Mouse (Mus musculus) forebrain, embryonic 10.5 days (tissue): ENCODE results near the gene Adgrd1. TPM values are rescaled to one million over a fixed set of nuclear protein-coding genes. Genes with fewer than 3 reads are reported as not detected.

ENCODE experiments used
- DNase-seq: peaks from one replicate; pipeline ENCODE4 v3.0.0-alpha.2; 2017; ENCODE audit warnings: low spot score; ENCODE audit errors: extremely low spot score
- H3K27ac ChIP-seq: fragments of 300-500 bp; sonication (generic); 2 replicates; pipeline ENCODE4 v1.5.1; 2016; ENCODE audit warnings: mild to moderate bottlenecking
- H3K27me3 ChIP-seq: fragments of 300-500 bp; sonication (generic); 2 replicates; pipeline ENCODE4 v1.6.1; 2016; ENCODE audit warnings: mild to moderate bottlenecking; ENCODE audit not compliant: poor library complexity, severe bottlenecking
- H3K36me3 ChIP-seq: fragments of 300-500 bp; sonication (generic); replicated peaks from 2 replicates; pipeline ENCODE4 v1.6.1; 2016; ENCODE audit warnings: mild to moderate bottlenecking, moderate library complexity
- H3K4me1 ChIP-seq: fragments of 300-500 bp; sonication (generic); 2 replicates; pipeline ENCODE4 v1.6.1; 2016
- H3K4me3 ChIP-seq: fragments of 300-500 bp; sonication (generic); 2 replicates; pipeline ENCODE4 v1.5.1; 2016; ENCODE audit warnings: mild to moderate bottlenecking, moderate library complexity
- H3K9me3 ChIP-seq: fragments of 300-500 bp; sonication (generic); 2 replicates; pipeline ENCODE4 v1.6.1; 2016; ENCODE audit warnings: mild to moderate bottlenecking, moderate library complexity
- WGBS: fragments of 180-500 bp; shearing (Covaris S2); methylation state at CpG from one replicate; pipeline ENCODE4 v1.1.7; 2016; 5-methylcytosine and 5-hydroxymethylcytosine counted together
- polyA plus RNA-seq: library from polyadenylated mRNA; unstranded; fragments of >200 nt; fragmentation: Nextera tagmentation; extraction: Ambion mirVana; gene quantifications from 2 replicates; pipeline ENCODE4 v1.2.1, GENCODE M21; 2016

Gene Adgrd1
- polyA plus RNA-seq, 1 experiment from 2014 or later, result 0.02 TPM

GRCm38 (mm10) chr5:129169567-129169966 is 73.0 kb downstream of the Adgrd1 start:
- Histone ChIP-seq H3K9me3 (no peaks in the 10 kb centered on the region), H3K27ac (peak overlapping the region; percentile 60; the same call in 1 of the 2 replicates), H3K4me3 (no peak overlapping the region), H3K27me3 (no peaks in the 10 kb centered on the region), H3K4me1 (peaks cover 14% of the 10 kb centered on the region), H3K36me3 (no peaks in the 10 kb centered on the region)
- no peak for DNase-seq
- 33% methylated on average over 4 of the region's 4 CpGs for WGBS

GRCm38 (mm10) chr5:129172533-129172932 is 76.0 kb downstream of the Adgrd1 start:
- Histone ChIP-seq H3K4me1 (peaks cover 23% of the 10 kb centered on the region), H3K27me3 (peaks cover 7% of the 10 kb centered on the region; the same call in 1 of the 2 replicates), H3K9me3 (no peaks in the 10 kb centered on the region), H3K4me3 (no peak overlapping the region), H3K36me3 (no peaks in the 10 kb centered on the region), H3K27ac (no peak overlapping the region)
- WGBS, result 88% methylated on average over 6 of the region's 6 CpGs
- DNase-seq, result no peak

- no peaks in the 10 kb centered on the region for H3K36me3 ChIP-seq
- H3K27me3 ChIP-seq, result peaks cover 17% of the 10 kb centered on the region
- 27% methylated on average over 3 of the region's 3 CpGs for WGBS
- H3K4me3 ChIP-seq, result no peak overlapping the region
- H3K4me1 ChIP-seq, result peaks cover 9% of the 10 kb centered on the region
- peak overlapping the region; percentile 11; the same call in 1 of the 2 replicates for H3K27ac ChIP-seq
- H3K9me3 ChIP-seq, result no peaks in the 10 kb centered on the region
- DNase-seq, result no peak
These were observed 79.4 kb downstream of the Adgrd1 start for GRCm38 (mm10) chr5:129175925-129176324.

GRCm38 (mm10) chr5:129177697-129178511 is 81.4 kb downstream of the Adgrd1 start:
- 54% methylated on average over 14 of the region's 14 CpGs for WGBS
- H3K36me3 ChIP-seq, result no peaks in the 10 kb centered on the region
- H3K4me3 ChIP-seq, result no peak overlapping the region
- H3K27me3 ChIP-seq, result peaks cover 32% of the 10 kb centered on the region
- DNase-seq, result peak; percentile 82
- H3K27ac ChIP-seq, result no peak overlapping the region
- no peaks in the 10 kb centered on the region for H3K9me3 ChIP-seq
- peaks cover 21% of the 10 kb centered on the region for H3K4me1 ChIP-seq

GRCm38 (mm10) chr5:129179356-129179755 is 82.8 kb downstream of the Adgrd1 start:
- H3K36me3 ChIP-seq, result no peaks in the 10 kb centered on the region
- no peak for DNase-seq
- no peaks in the 10 kb centered on the region for H3K9me3 ChIP-seq
- no peak overlapping the region for H3K27ac ChIP-seq
- 94% methylated on average over 6 of the region's 6 CpGs for WGBS
- peaks cover 33% of the 10 kb centered on the region for H3K4me1 ChIP-seq
- peaks cover 33% of the 10 kb centered on the region for H3K27me3 ChIP-seq
- no peak overlapping the region for H3K4me3 ChIP-seq

- Histone ChIP-seq H3K4me1 (peaks cover 37% of the 10 kb centered on the region), H3K9me3 (no peaks in the 10 kb centered on the region), H3K27me3 (peaks cover 36% of the 10 kb centered on the region), H3K4me3 (no peak overlapping the region), H3K36me3 (no peaks in the 10 kb centered on the region), H3K27ac (no peak overlapping the region)
- no peak for DNase-seq
- 88% methylated on average over 17 of the region's 17 CpGs for WGBS
These were observed 83.6 kb downstream of the Adgrd1 start for GRCm38 (mm10) chr5:129179995-129180714.

GRCm38 (mm10) chr5:129180715-129181228 is 84.2 kb downstream of the Adgrd1 start:
- DNase-seq, result no peak
- Histone ChIP-seq H3K9me3 (no peaks in the 10 kb centered on the region), H3K36me3 (no peaks in the 10 kb centered on the region), H3K27ac (no peak overlapping the region), H3K4me3 (no peak overlapping the region), H3K4me1 (peaks cover 33% of the 10 kb centered on the region), H3K27me3 (peaks cover 36% of the 10 kb centered on the region)
- 86% methylated on average over 13 of the region's 13 CpGs for WGBS

- Histone ChIP-seq H3K4me1 (peaks cover 27% of the 10 kb centered on the region), H3K9me3 (no peaks in the 10 kb centered on the region), H3K27ac (no peak overlapping the region), H3K4me3 (no peak overlapping the region), H3K36me3 (no peaks in the 10 kb centered on the region), H3K27me3 (peaks cover 36% of the 10 kb centered on the region)
- WGBS, result 83% methylated on average over 5 of the region's 5 CpGs
- no peak for DNase-seq
These were observed 84.9 kb downstream of the Adgrd1 start for GRCm38 (mm10) chr5:129181450-129181849.

- no peaks in the 10 kb centered on the region for H3K36me3 ChIP-seq
- H3K4me1 ChIP-seq, result peaks cover 27% of the 10 kb centered on the region
- H3K27me3 ChIP-seq, result peaks cover 29% of the 10 kb centered on the region
- H3K27ac ChIP-seq, result no peak overlapping the region
- H3K4me3 ChIP-seq, result no peak overlapping the region
- H3K9me3 ChIP-seq, result no peaks in the 10 kb centered on the region
- DNase-seq, result no peak
- WGBS, result 46% methylated on average over 8 of the region's 8 CpGs
These were observed 86.0 kb downstream of the Adgrd1 start for GRCm38 (mm10) chr5:129182554-129182953.

GRCm38 (mm10) chr5:129186260-129186659 is 89.7 kb downstream of the Adgrd1 start:
- H3K36me3 ChIP-seq, result no peaks in the 10 kb centered on the region
- DNase-seq, result peak; percentile 40
- peaks cover 15% of the 10 kb centered on the region; the same call in 1 of the 2 replicates for H3K27me3 ChIP-seq
- no peak overlapping the region for H3K27ac ChIP-seq
- H3K4me1 ChIP-seq, result peaks cover 34% of the 10 kb centered on the region
- no peak overlapping the region for H3K4me3 ChIP-seq
- WGBS, result 4% methylated on average over 2 of the region's 2 CpGs
- H3K9me3 ChIP-seq, result no peaks in the 10 kb centered on the region

GRCm38 (mm10) chr5:129186926-129187325 is 90.4 kb downstream of the Adgrd1 start:
- Histone ChIP-seq H3K36me3 (no peaks in the 10 kb centered on the region), H3K4me1 (peaks cover 34% of the 10 kb centered on the region), H3K27me3 (0 out of 2 replicates have a peak, but pooled peaks cover 8% of the 10 kb centered on the region), H3K9me3 (no peaks in the 10 kb centered on the region), H3K27ac (no peak overlapping the region), H3K4me3 (no peak overlapping the region)
- no peak for DNase-seq
- WGBS, result 91% methylated on average over 7 of the region's 7 CpGs

- H3K4me3 ChIP-seq, result no peak overlapping the region
- WGBS, result 90% methylated on average over 6 of the region's 6 CpGs
- H3K27ac ChIP-seq, result no peak overlapping the region
- no peaks in the 10 kb centered on the region for H3K9me3 ChIP-seq
- H3K4me1 ChIP-seq, result peaks cover 20% of the 10 kb centered on the region
- no peaks in the 10 kb centered on the region for H3K36me3 ChIP-seq
- H3K27me3 ChIP-seq, result 0 out of 2 replicates have a peak, but pooled peaks cover 4% of the 10 kb centered on the region
- DNase-seq, result no peak
These were observed 92.5 kb downstream of the Adgrd1 start for GRCm38 (mm10) chr5:129189071-129189470.

GRCm38 (mm10) chr5:129190077-129190476 is 93.5 kb downstream of the Adgrd1 start:
- H3K27ac ChIP-seq, result no peak overlapping the region
- H3K4me1 ChIP-seq, result peaks cover 14% of the 10 kb centered on the region
- H3K4me3 ChIP-seq, result no peak overlapping the region
- WGBS, result 82% methylated on average over 7 of the region's 7 CpGs
- H3K27me3 ChIP-seq, result no peaks in the 10 kb centered on the region
- no peaks in the 10 kb centered on the region for H3K36me3 ChIP-seq
- no peak for DNase-seq
- no peaks in the 10 kb centered on the region for H3K9me3 ChIP-seq
